Mouse (Mus musculus): ENCODE measurements at regions not wholly inside any gene's neighbourhood (a gene's known extent, or its start where the extent isn't known, plus 50 kb on each side); places are given as distances from the start of the nearest gene placed in this dataset.

GRCm38 (mm10) chr2:106458003-106458402 is 235.1 kb upstream of the Mpped2 start:
- DNase-seq: no peak

GRCm38 (mm10) chr2:106461021-106461420 is 232.0 kb upstream of the Mpped2 start:
- DNase-seq: no peak

- no peak for DNase-seq
Observed at GRCm38 (mm10) chr2:106461490-106461889, 231.6 kb upstream of the Mpped2 start.

GRCm38 (mm10) chr2:106461973-106462637 is 231.0 kb upstream of the Mpped2 start:
- DNase-seq: no peak

- DNase-seq: no peak
Observed at GRCm38 (mm10) chr2:106465055-106465454, 228.0 kb upstream of the Mpped2 start.

- DNase-seq: no peak
Observed at GRCm38 (mm10) chr2:106465831-106466230, 227.2 kb upstream of the Mpped2 start.

GRCm38 (mm10) chr2:106469196-106469595 is 223.9 kb upstream of the Mpped2 start:
- no peak for DNase-seq

- no peak for DNase-seq
Observed at GRCm38 (mm10) chr2:106473458-106473857, 219.6 kb upstream of the Mpped2 start.

- DNase-seq: no peak
Observed at GRCm38 (mm10) chr2:106477991-106478390, 215.1 kb upstream of the Mpped2 start.

GRCm38 (mm10) chr2:106487335-106488082 is 205.6 kb upstream of the Mpped2 start:
- DNase-seq: no peak

GRCm38 (mm10) chr2:106498735-106499134 is 194.3 kb upstream of the Mpped2 start:
- no peak for DNase-seq

GRCm38 (mm10) chr2:106499227-106499928 is 193.7 kb upstream of the Mpped2 start:
- no peak for DNase-seq

- no peak for DNase-seq
Observed at GRCm38 (mm10) chr2:106504933-106505420, 188.1 kb upstream of the Mpped2 start.

- DNase-seq: no peak
Observed at GRCm38 (mm10) chr2:106511889-106512288, 181.2 kb upstream of the Mpped2 start.

- no peak for DNase-seq
Observed at GRCm38 (mm10) chr2:106512338-106513024, 180.6 kb upstream of the Mpped2 start.

GRCm38 (mm10) chr2:106513025-106513386 is 180.1 kb upstream of the Mpped2 start:
- no peak for DNase-seq

- peak in 1 of 2 experiments; percentile 8 for DNase-seq
Observed at GRCm38 (mm10) chr2:106517224-106517623, 175.8 kb upstream of the Mpped2 start.

- no peak for DNase-seq
Observed at GRCm38 (mm10) chr2:106522961-106523360, 170.1 kb upstream of the Mpped2 start.

GRCm38 (mm10) chr2:106527008-106527407 is 166.1 kb upstream of the Mpped2 start:
- no peak for DNase-seq

GRCm38 (mm10) chr2:106529247-106529646 is 163.8 kb upstream of the Mpped2 start:
- no peak for DNase-seq

- no peak for DNase-seq
Observed at GRCm38 (mm10) chr2:106529746-106530145, 163.3 kb upstream of the Mpped2 start.

GRCm38 (mm10) chr2:106538329-106538728 is 154.7 kb upstream of the Mpped2 start:
- DNase-seq: no peak

GRCm38 (mm10) chr2:106540176-106540575 is 152.9 kb upstream of the Mpped2 start:
- no peak for DNase-seq

Measured in layer of hippocampus, postnatal 36 days (tissue).